Mouse (Mus musculus): ENCODE data around the gene Tef. TPM values are rescaled to one million over a fixed set of nuclear protein-coding genes. Genes with fewer than 3 reads are reported as not detected.

Tef gene
- total and polyA plus RNA-seq, 3 experiments, result 12.3 to 21.7 TPM; not detected in 1

DNA sequence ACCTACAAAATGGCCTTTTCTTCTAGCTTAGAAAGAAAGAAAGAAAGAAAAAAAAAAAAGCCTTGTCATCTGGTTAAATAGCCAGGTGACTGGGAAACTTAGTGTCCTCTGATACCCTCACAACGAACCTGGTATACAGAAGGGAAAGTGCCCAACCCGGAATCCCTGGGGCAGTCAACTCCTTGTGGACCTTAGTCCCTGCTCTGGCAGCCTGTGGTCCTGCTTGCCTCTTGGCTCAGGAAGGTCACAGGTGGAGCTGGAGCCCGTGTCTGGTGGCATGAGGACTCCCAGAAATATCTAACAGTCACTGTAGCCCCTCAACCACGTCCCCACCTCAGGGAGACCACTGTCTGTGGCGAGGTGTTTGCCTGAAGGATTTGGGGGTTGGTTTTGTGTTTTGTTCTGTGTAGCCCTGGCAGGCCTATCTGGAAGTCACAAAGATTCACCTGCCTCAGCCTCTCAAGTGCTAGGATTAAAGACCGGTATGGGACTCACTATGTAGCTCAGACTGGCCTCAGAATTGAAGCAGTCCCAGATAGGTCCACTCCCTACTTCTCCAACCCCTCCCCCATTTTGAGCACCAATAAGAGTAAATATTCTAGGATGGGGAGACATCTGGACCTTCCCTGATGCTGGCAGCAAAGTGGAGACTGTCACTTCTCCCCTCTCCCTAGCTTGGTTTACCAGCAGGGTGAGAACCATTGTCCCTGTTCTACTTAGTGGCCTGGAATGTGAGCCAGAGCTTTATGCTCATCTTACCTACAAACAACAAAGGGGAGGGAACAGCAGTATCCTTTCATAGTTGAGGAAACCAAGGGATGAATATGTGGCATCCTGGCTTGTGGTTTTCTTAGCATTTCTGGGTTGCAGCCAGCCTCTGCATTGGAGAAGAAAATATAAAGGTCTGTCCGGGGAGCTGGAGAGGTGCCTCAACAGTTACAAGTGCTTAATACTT is 35.0 kb downstream of the Tef start:
- DNase-seq (ENCODE audit: low read depth, low spot score), result peak; percentile 49
- peaks cover 0 to 3% of the 10 kb centered on the region in 2 experiments; a peak in 1 of 4 replicates for H3K36me3 ChIP-seq (ENCODE audit: control insufficient read depth in 1 of 2, insufficient read depth in 2 of 2, low read length in 2 of 2)
- peaks cover 17 to 25% of the 10 kb centered on the region in 2 experiments for H3K4me1 ChIP-seq (ENCODE audit: control insufficient read depth in 1 of 2, insufficient read depth in 2 of 2, low read length in 2 of 2)
- H3K9me3 ChIP-seq (replicated peaks; ENCODE audit: insufficient read depth, low read length), result no peaks in the 10 kb centered on the region
- peak overlapping the region; percentile 72 for H3K9ac ChIP-seq (ENCODE audit: control insufficient read depth, low read depth, low read length, poor library complexity, severe bottlenecking)
- peak overlapping the region; percentile 20; the same call in 1 of the 2 replicates for H3K27ac ChIP-seq (ENCODE audit: control insufficient read depth, low read depth, low read length)
- H3K27me3 ChIP-seq (ENCODE audit: control insufficient read depth in 1 of 2, insufficient read depth in 2 of 2, low read length in 2 of 2), result no peaks in the 10 kb centered on the region
- H3K4me3 ChIP-seq (ENCODE audit: control insufficient read depth in 1 of 2, insufficient read depth in 1 of 2, low read depth in 2 of 2, low read length in 2 of 2), result peak overlapping the region; percentile 75 to 78; a peak in 3 of 4 replicates
- no peak for TF ChIP-seq TAL1 (IDR thresholded peaks at IDR 0.05; ENCODE audit: low read length)
- TF ChIP-seq MXI1 (IDR thresholded peaks at IDR 0.05; ENCODE audit: low read depth, low read length), result peak; percentile 17; the same call in 1 of the 2 replicates
- no peaks in the 10 kb centered on the region; the same call in 1 of the 2 replicates for H3K79me2 ChIP-seq (ENCODE audit: control insufficient read depth, insufficient read depth, low read length, poor library complexity)

DNA sequence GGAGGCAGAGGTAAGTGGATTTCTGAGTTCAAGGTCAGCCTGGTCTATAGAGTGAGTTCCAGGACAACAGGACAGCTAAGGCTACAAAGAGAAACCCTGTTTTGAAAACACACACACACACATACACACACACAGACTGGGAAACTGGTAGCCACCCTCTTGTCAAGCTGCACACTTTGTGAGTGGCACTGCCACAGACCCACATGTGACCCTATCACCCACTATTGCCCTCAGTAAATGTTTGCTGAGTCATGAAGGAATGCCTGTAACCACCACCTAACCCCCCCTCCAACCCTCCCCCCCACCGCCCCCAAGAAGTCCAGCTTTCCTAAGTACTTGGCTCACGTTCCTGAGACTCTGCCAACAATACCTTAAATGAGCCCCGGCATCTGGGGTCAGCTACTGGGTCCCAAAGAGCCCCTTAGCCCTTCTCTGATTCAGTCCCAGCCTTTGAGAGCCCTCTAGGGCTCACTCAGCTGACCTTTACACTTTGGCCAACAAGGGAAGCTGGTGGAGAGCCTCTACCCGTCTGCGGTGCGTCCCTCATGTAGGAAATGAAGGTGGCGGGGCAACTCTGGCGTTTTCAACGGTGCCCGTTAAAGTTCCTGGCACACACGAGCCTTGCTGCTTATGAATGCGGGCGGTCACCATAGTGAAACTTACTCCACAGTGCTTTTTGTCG is 36.5 kb downstream of the Tef start:
- DNase-seq (ENCODE audit: low read depth, low spot score), result no peak
- Histone ChIP-seq H3K27me3 (ENCODE audit: control insufficient read depth in 1 of 2, insufficient read depth in 2 of 2, low read length in 2 of 2) (no peaks in the 10 kb centered on the region), H3K27ac (ENCODE audit: control insufficient read depth, low read depth, low read length) (no peak overlapping the region), H3K79me2 (ENCODE audit: control insufficient read depth, insufficient read depth, low read length, poor library complexity) (no peaks in the 10 kb centered on the region; the same call in 1 of the 2 replicates), H3K36me3 (ENCODE audit: control insufficient read depth in 1 of 2, insufficient read depth in 2 of 2, low read length in 2 of 2) (peaks cover 0 to 3% of the 10 kb centered on the region in 2 experiments; a peak in 1 of 4 replicates), H3K9me3 (replicated peaks; ENCODE audit: insufficient read depth, low read length) (no peaks in the 10 kb centered on the region), H3K4me3 (ENCODE audit: control insufficient read depth in 1 of 2, insufficient read depth in 1 of 2, low read depth in 2 of 2, low read length in 2 of 2) (no peak overlapping the region), H3K4me1 (ENCODE audit: control insufficient read depth in 1 of 2, insufficient read depth in 2 of 2, low read length in 2 of 2) (peaks cover 17 to 24% of the 10 kb centered on the region in 2 experiments), H3K9ac (ENCODE audit: control insufficient read depth, low read depth, low read length, poor library complexity, severe bottlenecking) (no peak overlapping the region)
- TF ChIP-seq MYB (IDR thresholded peaks at IDR 0.05; ENCODE audit: low read depth, low read length) (no peak), RCOR1 (IDR thresholded peaks at IDR 0.05; ENCODE audit: low read depth, low read length) (no peak), MAX (IDR thresholded peaks at IDR 0.05; ENCODE audit: low read length) (no peak), SMC3 (IDR thresholded peaks at IDR 0.05; ENCODE audit: low read depth, low read length) (no peak)

- H3K27ac ChIP-seq (ENCODE audit: control insufficient read depth, low read depth, low read length), result no peak overlapping the region
- no peak for DNase-seq (ENCODE audit: low read depth, low spot score)
Observed at GRCm38 (mm10) chr15:81839634-81840033, 37.4 kb downstream of the Tef start.

More at GRCm38 (mm10) chr15:81839634-81840033, 37.4 kb downstream of the Tef start:
- no peak for TF ChIP-seq KAT2A (conservative IDR thresholded peaks at IDR 0.05; ENCODE audit: low read depth, low read length)
- no peak for TF ChIP-seq GABPA (IDR thresholded peaks at IDR 0.05; ENCODE audit: low read depth, low read length)
- no peak for TF ChIP-seq POLR2AphosphoS2 (IDR thresholded peaks at IDR 0.05; ENCODE audit: low read length)
- no peak for TF ChIP-seq RAD21 (IDR thresholded peaks at IDR 0.05; ENCODE audit: low read depth, low read length)
- TF ChIP-seq E2F4 (IDR thresholded peaks at IDR 0.05; ENCODE audit: borderline replicate concordance, low read depth, low read length), result no peak
- TF ChIP-seq EP300 (IDR thresholded peaks at IDR 0.05; ENCODE audit: low read depth in 1 of 2, low read length in 2 of 2), result no peak
- no peak for TF ChIP-seq ZKSCAN1 (IDR thresholded peaks at IDR 0.05; ENCODE audit: low read depth, low read length)
- TF ChIP-seq SMC3 (IDR thresholded peaks at IDR 0.05; ENCODE audit: low read depth, low read length), result no peak
- TF ChIP-seq TAL1 (IDR thresholded peaks at IDR 0.05; ENCODE audit: low read length), result no peak
- Histone ChIP-seq H3K36me3 (ENCODE audit: control insufficient read depth in 1 of 2, insufficient read depth in 2 of 2, low read length in 2 of 2) (peaks cover 0 to 3% of the 10 kb centered on the region in 2 experiments; a peak in 1 of 4 replicates), H3K79me2 (ENCODE audit: control insufficient read depth, insufficient read depth, low read length, poor library complexity) (no peaks in the 10 kb centered on the region; the same call in 1 of the 2 replicates), H3K4me1 (ENCODE audit: control insufficient read depth in 1 of 2, insufficient read depth in 2 of 2, low read length in 2 of 2) (peaks cover 17 to 24% of the 10 kb centered on the region in 2 experiments), H3K9ac (ENCODE audit: control insufficient read depth, low read depth, low read length, poor library complexity, severe bottlenecking) (no peak overlapping the region), H3K9me3 (replicated peaks; ENCODE audit: insufficient read depth, low read length) (no peaks in the 10 kb centered on the region), H3K4me3 (ENCODE audit: control insufficient read depth in 1 of 2, insufficient read depth in 1 of 2, low read depth in 2 of 2, low read length in 2 of 2) (no peak overlapping the region), H3K27me3 (ENCODE audit: control insufficient read depth in 1 of 2, insufficient read depth in 2 of 2, low read length in 2 of 2) (no peaks in the 10 kb centered on the region)

All from MEL (cell line).